In genomic region chr12:103292366-103292765, GRCm38 (mm10) we compare ENCODE assay signal across 21 mouse cellular contexts. TPM values are rescaled to one million over a fixed set of nuclear protein-coding genes. Genes with fewer than 3 reads are reported as not detected.
DNase-seq lines count a peak whose midpoint lies in the region; ATAC-seq lines count a peak whose summit lies in the region.
"Had no signal": no experiment of that assay in that cellular context is flagged by ENCODE, and none has a peak within 500 bp of the region (broad histone marks: within the 10 kb centered on the region; RNA-seq: fewer than 3 reads in every experiment).

No protein-coding gene starts in this region.

- DNase-seq in thymus, postnatal 25 days = peak; percentile 23
- no peak for DNase-seq in thymus, adult 18-20 months
- no peak for DNase-seq in hindbrain, embryonic 11.5 days (ENCODE audit: low spot score)
- no peak for DNase-seq in embryo, embryonic 10.5 days (ENCODE audit: low spot score)
- DNase-seq: adrenal gland, adult 2 months; adrenal gland, postnatal 10 days; adrenal gland, postnatal 25 days; cerebellum, adult 11 months; cerebellum, adult 18-20 months; cerebellum, adult 8-10 months; cerebellum, adult 9-11 months; cerebellum, postnatal 14 days; cerebellum, postnatal 36 days had no signal

- H3K4me3 ChIP-seq in intestine, embryonic 15.5 days (replicated peaks) = no peak overlapping the region
- no peak overlapping the region for H3K4me3 ChIP-seq in intestine, embryonic 16.5 days (ENCODE audit: low read length)
- no peak overlapping the region for H3K4me3 ChIP-seq in hindbrain, embryonic 11.5 days (ENCODE audit: low read depth, low read length)
- H3K4me3 ChIP-seq: embryonic facial prominence, embryonic 10.5 days; embryonic facial prominence, embryonic 12.5 days; forebrain, embryonic 13.5 days; forebrain, embryonic 15.5 days had no signal

- ATAC-seq in intestine, embryonic 15.5 days = peak; percentile 71
- ATAC-seq in intestine, embryonic 16.5 days = peak; percentile 77
- ATAC-seq in hindbrain, embryonic 11.5 days (ENCODE audit: low FRiP score) = no peak
- ATAC-seq: forebrain, embryonic 13.5 days; forebrain, embryonic 15.5 days had no signal

- no peak overlapping the region for H3K9ac ChIP-seq in intestine, embryonic 15.5 days
- H3K9ac ChIP-seq in intestine, embryonic 16.5 days (ENCODE audit: low read depth, low read length) = no peak overlapping the region
- H3K9ac ChIP-seq in hindbrain, embryonic 11.5 days (ENCODE audit: low read depth, low read length) = no peak overlapping the region
- H3K9ac ChIP-seq: embryonic facial prominence, embryonic 12.5 days; forebrain, embryonic 13.5 days; forebrain, embryonic 15.5 days had no signal

- no peak overlapping the region for H3K27ac ChIP-seq in intestine, embryonic 15.5 days
- H3K27ac ChIP-seq in intestine, embryonic 16.5 days (ENCODE audit: low read length) = no peak overlapping the region
- no peak overlapping the region for H3K27ac ChIP-seq in hindbrain, embryonic 11.5 days (ENCODE audit: low read depth, low read length)
- H3K27ac ChIP-seq: embryonic facial prominence, embryonic 10.5 days; embryonic facial prominence, embryonic 12.5 days; forebrain, embryonic 13.5 days; forebrain, embryonic 15.5 days had no signal

- H3K36me3 ChIP-seq in intestine, embryonic 15.5 days = no peaks in the 10 kb centered on the region
- H3K36me3 ChIP-seq in intestine, embryonic 16.5 days (ENCODE audit: control insufficient read depth, insufficient read depth, low read length) = no peaks in the 10 kb centered on the region
- H3K36me3 ChIP-seq in hindbrain, embryonic 11.5 days (ENCODE audit: control insufficient read depth, insufficient read depth, low read length) = no peaks in the 10 kb centered on the region
- H3K36me3 ChIP-seq: embryonic facial prominence, embryonic 10.5 days; embryonic facial prominence, embryonic 12.5 days; forebrain, embryonic 15.5 days had no signal

- no peaks in the 10 kb centered on the region for H3K4me1 ChIP-seq in intestine, embryonic 15.5 days (replicated peaks)
- H3K4me1 ChIP-seq in intestine, embryonic 16.5 days (ENCODE audit: control insufficient read depth, insufficient read depth, low read length) = no peaks in the 10 kb centered on the region
- 0 out of 2 replicates have a peak, but pooled peaks cover 2% of the 10 kb centered on the region for H3K4me1 ChIP-seq in hindbrain, embryonic 11.5 days (replicated peaks; ENCODE audit: control insufficient read depth, insufficient read depth, low read length)
- H3K4me1 ChIP-seq: embryonic facial prominence, embryonic 12.5 days had no signal

- no peaks in the 10 kb centered on the region; the same call in 1 of the 2 replicates for H3K27me3 ChIP-seq in intestine, embryonic 15.5 days (replicated peaks)
- no peaks in the 10 kb centered on the region for H3K27me3 ChIP-seq in intestine, embryonic 16.5 days (replicated peaks; ENCODE audit: control insufficient read depth, insufficient read depth, low read length)
- H3K27me3 ChIP-seq in hindbrain, embryonic 11.5 days (ENCODE audit: control insufficient read depth, insufficient read depth, low read length) = no peaks in the 10 kb centered on the region
- H3K27me3 ChIP-seq: embryonic facial prominence, embryonic 12.5 days; forebrain, embryonic 13.5 days; forebrain, embryonic 15.5 days had no signal

- H3K4me2 ChIP-seq in intestine, embryonic 15.5 days (replicated peaks) = no peak overlapping the region
- no peak overlapping the region for H3K4me2 ChIP-seq in intestine, embryonic 16.5 days (ENCODE audit: low read depth, low read length)
- H3K4me2 ChIP-seq in hindbrain, embryonic 11.5 days (replicated peaks; ENCODE audit: low read depth, low read length) = no peak overlapping the region
- H3K4me2 ChIP-seq: embryonic facial prominence, embryonic 12.5 days; forebrain, embryonic 13.5 days; forebrain, embryonic 15.5 days had no signal

- H3K9me3 ChIP-seq in intestine, embryonic 15.5 days = no peaks in the 10 kb centered on the region
- H3K9me3 ChIP-seq in intestine, embryonic 16.5 days (ENCODE audit: control insufficient read depth, low read length) = no peaks in the 10 kb centered on the region
- no peaks in the 10 kb centered on the region for H3K9me3 ChIP-seq in hindbrain, embryonic 11.5 days (ENCODE audit: control insufficient read depth, low read length)
- H3K9me3 ChIP-seq: embryonic facial prominence, embryonic 10.5 days; embryonic facial prominence, embryonic 12.5 days; forebrain, embryonic 13.5 days; forebrain, embryonic 15.5 days had no signal

- 39% methylated on average over 3 of the region's 3 CpGs for WGBS in intestine, embryonic 15.5 days
- 66% methylated on average over 3 of the region's 3 CpGs for WGBS in intestine, embryonic 16.5 days
- WGBS in hindbrain, embryonic 11.5 days = 90% methylated on average over 3 of the region's 3 CpGs

RNA-seq across cellular contexts. Expression of gene Fam181a, which starts 18.4 kb away (rescaled TPM):
- 0.13 TPM in 1 of 2 replicates, not detected in the other for polyA plus RNA-seq in intestine, embryonic 15.5 days (2015; fragmentation: Nextera tagmentation; extraction: Ambion mirVana)
- polyA plus RNA-seq in intestine, embryonic 16.5 days (2015; fragmentation: Nextera tagmentation; extraction: Ambion mirVana) = not detected in 2 replicates
- 16.6 and 23.8 TPM in 2 replicates for polyA plus RNA-seq in hindbrain, embryonic 11.5 days (2014; fragmentation: Nextera tagmentation; extraction: Ambion mirVana)
- polyA plus RNA-seq: C2C12; embryonic facial prominence, embryonic 14.5 days had no signal

RNA-seq across cellular contexts. Expression of gene Prima1, which starts 50.4 kb away (rescaled TPM):
- polyA plus RNA-seq in intestine, embryonic 15.5 days (2015; fragmentation: Nextera tagmentation; extraction: Ambion mirVana) = 1.1 and 1.4 TPM in 2 replicates
- 0.65 and 0.76 TPM in 2 replicates for polyA plus RNA-seq in intestine, embryonic 16.5 days (2015; fragmentation: Nextera tagmentation; extraction: Ambion mirVana)
- polyA plus RNA-seq in hindbrain, embryonic 11.5 days (2014; fragmentation: Nextera tagmentation; extraction: Ambion mirVana) = 1.5 and 1.6 TPM in 2 replicates
- polyA plus RNA-seq: C2C12; forebrain, embryonic 13.5 days had no signal

Comparison
In these comparisons a context has a peak if more than half of its experiments do, and no peak if none do; other contexts are left out.
1. RNA of gene Fam181a, which starts 18.4 kb away (polyA plus RNA-seq): 16.6 to 23.8 TPM in hindbrain, embryonic 11.5 days; 0.13 TPM in intestine, embryonic 15.5 days and not detected in intestine, embryonic 16.5 days; every median in the first group is over 10 times any median in the second.